Mouse (Mus musculus) 3134 (cell line): ENCODE measurements at regions not wholly inside any gene's neighbourhood (a gene's known extent, or its start where the extent isn't known, plus 50 kb on each side); places are given as distances from the start of the nearest gene placed in this dataset.

ENCODE experiments used
- DNase-seq: peaks from one replicate; pipeline ENCODE4 v3.0.0-alpha.2; 2011; ENCODE audit warnings: low spot score; ENCODE audit not compliant: insufficient read length; ENCODE audit errors: extremely low read depth

GRCm38 (mm10) chr9:81726542-81726941, 92.9 kb upstream of the Htr1b start:
- no peak for DNase-seq

- DNase-seq, result no peak
Observed at GRCm38 (mm10) chr9:81720103-81720502, 86.5 kb upstream of the Htr1b start.

GRCm38 (mm10) chr9:81716980-81717868, 83.6 kb upstream of the Htr1b start:
- peak; percentile 2 for DNase-seq

- DNase-seq, result no peak
Observed at GRCm38 (mm10) chr9:81691351-81691750, 57.7 kb upstream of the Htr1b start.

GRCm38 (mm10) chr9:81689744-81690143, 56.1 kb upstream of the Htr1b start:
- no peak for DNase-seq
